Mouse (Mus musculus) CH12F3 (cell line): ENCODE data around the gene Ptrh1.

ENCODE experiments used
- in situ Hi-C: fragments of 300-500 bp; cut with MboI; formaldehyde crosslinking; loops from 2 replicates; pipeline ENCODE4 v1.14.3; 2020; ENCODE audit warnings: low sequenced_read_pairs

Gene Ptrh1

DNA sequence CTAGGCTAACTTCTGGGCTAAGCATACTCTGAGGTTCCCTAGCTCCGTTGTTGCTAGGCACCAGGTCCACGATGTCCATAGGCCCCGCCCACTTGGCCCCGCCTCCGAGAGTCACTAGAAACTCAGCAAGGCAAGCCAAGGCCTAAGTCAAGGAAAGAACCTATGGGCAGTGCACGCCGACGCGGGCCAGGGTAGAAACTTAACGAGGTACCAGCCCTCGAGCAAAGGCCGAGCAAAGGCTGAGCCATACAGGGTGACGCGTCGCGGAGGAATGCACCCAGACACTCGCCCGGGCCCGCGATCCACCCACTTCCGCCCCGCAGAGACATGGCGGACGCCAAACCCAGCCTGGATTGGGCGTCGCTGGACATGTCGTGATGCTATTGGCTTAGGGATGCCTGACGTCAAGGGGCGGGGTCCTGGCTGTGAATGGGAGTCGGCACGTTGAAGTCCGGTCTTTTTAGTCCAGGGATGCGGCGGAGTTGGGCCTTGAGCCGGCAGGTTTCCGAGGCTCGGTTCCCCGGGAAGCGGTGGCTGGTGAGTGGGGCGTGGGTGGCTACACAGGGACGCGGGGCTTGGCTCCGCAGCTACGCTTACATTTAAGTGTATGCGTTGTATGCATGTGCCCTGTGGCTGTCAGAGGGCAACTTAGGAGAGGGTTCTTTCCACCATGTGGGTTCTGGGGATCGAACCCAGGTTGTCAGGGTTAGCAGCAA lies at the start of gene Ptrh1, which contains the start of gene Ttc16:
TSS of gene Ptrh1 (plus strand) at position 428 of the 716 bp plus-strand sequence.
TSS of gene Ttc16 (minus strand) at position 275 of the 716 bp plus-strand sequence.
- in situ Hi-C loops = no loop called here

DNA sequence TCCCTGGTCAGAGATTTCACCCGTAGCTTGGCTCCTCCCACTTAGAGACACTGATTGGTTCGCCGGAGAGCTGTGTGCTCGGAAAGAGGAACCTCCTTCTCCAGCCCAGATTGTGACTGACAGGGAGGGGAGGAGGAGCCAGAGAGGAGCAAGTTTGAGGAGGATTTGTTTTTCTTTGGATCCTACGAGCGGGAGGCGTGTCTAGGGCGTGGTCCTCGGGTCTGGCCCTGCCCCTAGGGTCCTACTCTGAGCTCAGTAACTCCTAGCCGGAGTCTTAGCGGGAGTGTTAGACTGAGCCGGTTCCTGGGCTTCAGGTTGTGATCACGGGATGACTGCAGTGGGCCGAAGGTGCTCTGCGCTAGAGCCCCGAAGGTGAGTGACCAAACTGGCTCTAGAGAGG lies 48.2 kb upstream of the Ptrh1 start:
- in situ Hi-C loops = no loop called here

- in situ Hi-C loops = no loop called here
Measured at GRCm38 (mm10) chr2:32728463-32728862, 47.1 kb upstream of the Ptrh1 start.

DNA sequence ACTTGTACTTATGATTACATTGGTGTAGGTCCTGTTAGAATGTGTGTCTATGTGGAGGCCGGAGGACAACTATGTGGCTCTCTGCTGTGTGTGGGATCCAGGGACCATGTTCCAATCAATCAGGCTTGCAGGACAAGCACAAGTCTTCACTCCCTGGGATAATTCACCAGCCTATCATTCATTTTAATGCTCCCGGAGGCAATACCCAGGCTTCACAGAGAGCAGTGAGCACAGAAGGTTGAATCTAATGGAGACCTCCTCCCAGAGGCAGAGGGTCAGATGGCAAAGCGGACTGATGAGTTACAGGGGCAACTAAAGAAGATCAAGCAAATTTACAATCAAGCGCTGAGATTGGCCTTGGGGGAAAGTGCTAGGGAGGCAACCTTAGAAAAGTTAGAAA lies 46.0 kb upstream of the Ptrh1 start:
- in situ Hi-C loops = no loop called here

DNA sequence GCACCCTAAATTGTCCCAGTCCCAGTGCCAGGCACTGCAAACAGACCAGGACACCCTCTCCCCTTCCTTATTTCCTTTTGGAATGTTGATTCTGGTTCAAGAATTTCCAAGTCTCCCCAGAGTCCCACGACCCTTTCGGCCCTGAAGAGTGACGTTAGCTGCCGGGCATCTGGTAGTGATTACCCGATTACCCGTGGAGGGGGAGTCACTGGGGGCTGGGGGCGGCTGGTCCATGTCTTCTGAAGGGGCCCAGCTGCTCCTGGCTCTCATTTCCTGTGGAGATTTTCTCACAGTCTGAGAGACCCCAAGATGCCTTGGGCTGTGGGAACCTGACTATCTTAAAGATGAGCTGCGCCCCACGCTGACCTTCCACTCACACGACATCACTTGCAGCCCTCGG lies 44.7 kb upstream of the Ptrh1 start:
- in situ Hi-C loops = no loop called here

DNA sequence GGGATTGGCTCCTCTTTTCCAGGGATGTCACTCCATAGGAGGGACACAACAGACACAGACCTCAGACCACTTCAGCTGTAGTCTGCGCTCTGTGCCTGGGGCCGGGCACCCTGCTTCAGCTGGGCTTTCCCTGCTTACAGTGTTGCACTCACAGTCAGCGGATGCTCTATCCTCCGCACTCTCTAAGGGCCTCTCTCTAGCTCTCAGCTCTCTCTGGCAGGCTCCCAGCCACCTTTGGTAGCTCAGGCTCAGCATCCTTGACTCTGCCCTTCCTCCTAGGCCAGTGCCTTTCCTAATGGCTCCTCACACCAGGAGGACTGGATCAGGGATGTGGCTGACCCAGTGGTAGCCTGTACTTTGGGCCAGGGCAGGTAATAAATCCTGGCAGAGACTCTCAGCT lies 43.7 kb upstream of the Ptrh1 start:
- in situ Hi-C loops = no loop called here

DNA sequence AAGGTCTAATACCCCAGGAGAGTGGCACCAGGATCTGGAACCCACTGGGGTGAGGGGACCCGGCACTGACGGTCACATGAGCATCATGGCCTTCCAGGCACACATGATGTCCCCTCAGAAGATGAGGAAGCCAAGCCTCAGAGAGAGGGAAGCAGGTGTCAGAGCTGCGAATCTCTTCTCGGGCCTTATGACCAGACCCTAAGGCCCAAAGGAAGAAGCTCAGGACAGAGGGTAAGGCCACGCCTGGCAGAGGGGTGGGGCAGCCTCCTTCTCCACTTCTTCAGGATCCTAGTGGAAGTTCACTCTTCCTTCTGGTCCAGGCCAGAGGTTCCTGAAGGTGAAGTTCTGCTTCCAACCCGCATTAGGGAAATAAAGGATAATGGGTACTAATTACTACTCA lies 42.9 kb upstream of the Ptrh1 start:
- in situ Hi-C loops = no loop called here

DNA sequence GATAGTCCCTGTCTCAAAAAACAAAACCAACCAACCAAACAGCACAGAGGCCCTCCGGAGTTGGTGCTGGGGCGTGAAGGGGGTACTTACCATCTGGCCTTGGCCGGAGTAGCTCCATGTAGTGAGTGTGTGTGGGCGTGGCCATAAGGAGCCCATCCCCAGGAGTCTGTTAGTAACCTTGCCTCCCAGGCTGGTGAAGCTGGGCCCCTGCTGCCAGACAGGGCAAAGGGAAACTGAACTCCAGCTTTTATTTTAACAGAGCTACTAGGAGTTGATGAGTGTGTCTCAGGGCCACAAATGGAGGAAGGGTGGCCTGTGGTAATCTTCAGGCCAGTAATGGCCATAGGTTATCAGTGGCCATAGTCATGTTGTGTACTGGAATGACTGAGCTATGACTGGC lies 41.1 kb upstream of the Ptrh1 start:
- in situ Hi-C loops = no loop called here

- in situ Hi-C loops = no loop called here
Measured at GRCm38 (mm10) chr2:32734933-32735332, 40.7 kb upstream of the Ptrh1 start.

DNA sequence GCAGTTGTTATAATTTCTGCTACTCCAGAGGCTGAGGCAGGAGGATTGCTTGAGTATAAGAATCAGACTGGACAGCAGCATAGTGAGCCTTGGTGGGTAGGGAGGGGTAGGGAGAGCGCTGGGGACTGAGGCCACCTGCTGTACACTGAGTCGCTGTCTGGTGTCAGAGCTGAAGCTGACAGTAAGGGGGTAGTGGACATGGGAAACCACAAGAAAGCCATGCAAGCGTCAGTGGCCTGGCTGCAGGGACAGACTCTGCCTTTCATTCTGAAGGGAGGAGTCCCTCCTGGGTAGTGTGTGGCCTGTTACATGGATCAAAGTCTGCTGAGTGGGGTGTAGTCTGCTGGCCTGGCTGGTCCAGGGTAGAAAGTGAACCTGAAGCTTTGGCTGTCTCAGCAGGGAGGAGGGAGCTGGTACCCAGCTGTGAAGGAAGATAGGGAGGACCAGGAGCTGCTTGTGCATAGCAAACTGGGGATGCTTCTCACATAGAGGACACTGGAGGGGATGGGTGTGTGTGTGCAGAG lies 39.2 kb upstream of the Ptrh1 start:
- in situ Hi-C loops = no loop called here

DNA sequence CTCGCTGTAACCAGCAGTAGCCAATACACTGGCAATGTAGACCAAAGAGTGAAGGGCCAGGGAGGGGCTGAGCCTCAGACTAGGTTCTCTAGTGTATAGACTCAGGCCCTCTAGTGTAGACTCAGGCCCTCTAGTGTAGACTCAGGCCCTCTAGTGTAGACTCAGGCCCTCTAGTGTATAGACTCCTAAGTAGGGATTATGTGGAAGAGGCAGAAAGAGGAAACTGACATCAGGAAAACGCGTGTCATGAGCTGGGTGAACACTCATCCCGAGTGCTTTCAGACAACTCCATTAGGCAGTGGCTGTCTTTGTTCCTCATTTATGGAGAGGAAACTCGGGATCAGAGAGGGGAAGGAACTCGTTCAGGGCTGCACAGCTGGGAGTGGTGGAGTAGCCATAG lies 38.6 kb upstream of the Ptrh1 start:
- in situ Hi-C loops = no loop called here

DNA sequence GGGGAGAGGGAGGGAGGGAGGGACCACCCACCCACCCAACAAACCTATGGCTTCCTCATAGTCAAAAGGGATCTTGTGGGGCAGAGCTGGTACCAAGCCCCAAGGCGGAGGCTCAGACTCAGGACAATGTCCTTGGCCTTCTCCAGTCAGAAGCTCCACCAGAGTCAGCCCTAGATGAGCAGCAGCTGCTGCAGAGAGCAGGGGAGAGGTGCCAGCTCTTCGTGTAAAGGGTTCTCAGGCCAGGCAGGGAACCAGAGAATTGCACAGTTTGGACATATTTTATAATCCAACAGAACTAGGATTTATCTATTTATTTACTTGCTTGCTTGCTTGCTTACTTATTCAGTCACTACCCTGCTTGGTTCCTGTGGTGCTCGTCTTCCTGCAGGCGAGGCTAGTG lies 36.3 kb upstream of the Ptrh1 start:
- in situ Hi-C loops = no loop called here

- in situ Hi-C loops = no loop called here
Measured at GRCm38 (mm10) chr2:32740916-32741272, 34.7 kb upstream of the Ptrh1 start, which contains the start of gene 6330409D20Rik. Gene 6330409D20Rik (minus strand): TSS chr2:32741016.

DNA sequence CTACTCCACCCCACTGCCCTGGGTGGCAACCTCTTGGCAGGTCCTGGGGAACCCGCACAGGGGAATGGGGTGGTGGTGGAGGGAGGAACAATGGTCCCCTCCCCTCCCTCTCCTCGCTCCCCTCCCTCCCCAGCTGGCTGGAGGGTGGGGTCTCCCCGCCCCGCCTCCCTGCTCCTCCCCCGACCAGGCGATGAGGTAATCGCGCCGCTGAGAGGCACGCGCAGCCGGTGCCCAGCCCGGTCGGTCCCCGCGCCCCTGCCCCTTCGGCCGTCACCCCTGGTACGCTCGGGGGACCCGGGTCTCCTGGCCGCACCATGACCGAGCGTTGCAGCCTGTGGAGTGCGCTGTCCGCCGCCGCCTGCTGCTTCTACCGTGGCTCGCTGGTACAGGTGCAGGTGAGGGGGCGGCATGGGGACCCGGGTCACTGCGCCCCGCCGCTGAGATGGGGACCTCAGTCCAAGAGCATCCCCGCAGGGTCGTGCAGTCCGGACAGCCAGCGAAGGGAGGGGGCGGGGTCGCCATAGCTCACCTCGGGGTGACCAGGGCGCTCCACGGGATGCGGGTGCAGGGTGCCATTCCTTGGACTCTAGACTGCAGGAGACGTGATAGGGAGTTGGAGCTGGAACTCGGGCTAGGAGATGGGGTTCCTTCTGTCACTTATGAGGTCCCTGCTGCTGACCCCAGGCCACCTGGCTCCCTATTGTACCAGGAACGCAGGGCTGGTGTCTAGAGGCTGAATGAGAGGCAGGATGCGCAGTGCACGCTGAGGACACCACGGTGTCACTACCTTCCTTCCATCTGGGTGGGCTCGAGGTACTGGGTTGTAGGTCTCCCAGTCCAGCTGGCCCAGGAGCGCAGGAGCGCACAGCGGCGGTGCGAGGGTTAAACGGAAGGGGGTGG lies 34.1 kb upstream of the Ptrh1 start:
- in situ Hi-C loops = no loop called here

GRCm38 (mm10) chr2:32742173-32742531 lies 33.4 kb upstream of the Ptrh1 start:
- in situ Hi-C loops = no loop called here

DNA sequence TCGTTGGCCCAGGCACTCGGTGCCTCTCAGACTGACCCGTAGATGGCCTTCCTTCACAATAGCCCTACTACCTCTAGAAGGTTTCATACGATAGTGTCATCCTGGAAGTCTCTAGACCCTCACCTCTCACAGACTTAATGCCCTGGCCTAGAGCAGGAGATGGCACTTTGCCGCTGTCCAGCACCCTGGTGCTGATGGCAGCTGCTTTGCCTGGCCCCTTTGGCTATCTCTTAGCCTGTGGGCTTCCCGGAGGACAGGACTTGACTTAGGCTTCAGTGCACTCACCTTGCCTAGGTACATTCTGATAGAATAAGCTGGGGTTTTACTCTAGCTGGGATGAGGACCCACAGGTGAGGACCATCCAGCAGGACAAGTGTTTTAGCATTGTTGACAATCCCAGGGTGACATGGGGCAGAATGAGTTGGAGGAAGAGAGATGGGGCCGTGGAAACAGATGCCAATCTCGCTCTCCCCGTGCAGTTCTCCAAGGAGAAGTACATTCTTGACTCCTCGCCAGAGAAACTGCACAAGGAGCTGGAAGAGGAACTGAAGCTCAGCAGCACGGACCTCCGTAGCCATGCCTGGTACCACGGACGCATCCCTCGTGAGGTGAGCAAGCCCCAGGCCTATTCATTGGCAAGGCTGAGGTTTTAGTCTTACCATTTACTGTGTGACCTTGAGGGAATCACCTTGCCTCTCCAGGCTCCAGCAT lies 31.2 kb upstream of the Ptrh1 start:
- in situ Hi-C loops = no loop called here

GRCm38 (mm10) chr2:32749082-32749481 lies 26.5 kb upstream of the Ptrh1 start:
- in situ Hi-C loops = loop anchor here (5.0 kb wide), 1 partner anchor 37 kb away; the partner anchor contains the start of gene Cdk9

GRCm38 (mm10) chr2:32750199-32750598 lies 25.4 kb upstream of the Ptrh1 start:
- in situ Hi-C loops = no loop called here

DNA sequence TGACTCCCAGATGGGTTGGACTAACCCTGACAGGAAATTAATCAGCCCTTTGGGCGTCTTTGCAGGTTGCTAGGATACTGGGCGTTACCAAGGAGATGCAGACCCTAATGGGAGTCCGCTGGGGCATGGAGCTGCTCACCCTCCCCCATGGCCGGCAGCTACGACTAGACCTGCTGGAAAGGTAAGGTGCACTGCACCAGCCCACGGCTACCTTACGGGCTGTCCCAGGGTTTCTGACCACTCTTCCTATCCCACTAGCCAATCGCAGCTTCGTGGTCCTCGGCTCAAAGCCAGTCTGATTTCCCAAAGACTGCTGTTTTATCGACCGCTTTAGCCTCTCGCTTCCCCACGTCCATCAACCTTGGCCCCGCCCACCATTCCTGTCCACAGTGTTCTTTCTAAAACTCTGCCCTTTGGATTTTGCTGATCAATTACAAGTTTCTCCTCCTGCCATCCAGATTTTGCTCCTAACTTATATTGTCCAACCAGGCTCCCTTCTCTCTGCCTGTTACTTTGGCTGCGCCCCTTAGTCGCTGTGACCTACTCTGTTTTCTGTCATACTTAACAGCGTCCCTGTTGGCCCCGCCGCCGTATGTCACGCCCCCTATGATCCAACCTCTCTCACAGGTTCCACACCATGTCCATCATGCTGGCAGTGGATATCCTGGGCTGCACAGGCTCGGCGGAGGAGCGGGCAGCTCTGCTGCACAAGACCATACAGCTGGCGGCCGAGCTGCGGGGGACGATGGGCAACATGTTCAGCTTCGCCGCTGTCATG lies 24.5 kb upstream of the Ptrh1 start:
- in situ Hi-C loops = no loop called here

DNA sequence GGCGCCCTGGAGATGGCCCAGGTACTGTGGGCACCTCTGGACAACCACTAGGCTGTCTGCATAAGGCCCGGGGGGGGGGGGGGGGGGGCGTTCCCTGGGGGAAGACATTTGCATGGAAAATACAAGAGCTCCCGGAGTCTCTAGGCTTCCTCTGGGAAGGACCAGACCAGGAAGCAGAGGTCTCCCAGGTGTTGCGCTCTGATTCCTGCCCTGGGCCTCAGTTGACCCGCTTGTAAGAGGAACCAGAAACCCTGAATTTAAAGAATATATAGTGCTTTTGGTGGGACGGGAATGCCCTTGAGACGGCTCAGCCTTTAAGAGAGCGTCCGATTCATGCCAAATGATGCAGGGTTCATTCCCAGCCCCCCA lies 23.9 kb upstream of the Ptrh1 start:
- in situ Hi-C loops = no loop called here

GRCm38 (mm10) chr2:32752181-32752580 lies 23.4 kb upstream of the Ptrh1 start:
- in situ Hi-C loops = no loop called here
